Mouse (Mus musculus): ENCODE measurements at regions not wholly inside any gene's neighbourhood (a gene's known extent, or its start where the extent isn't known, plus 50 kb on each side); places are given as distances from the start of the nearest gene placed in this dataset.
"Not testable (repeated sequence)": the region's sequence is repeated elsewhere in the genome, so short reads cannot be mapped to it uniquely, and the experiment has no call there.

DNA sequence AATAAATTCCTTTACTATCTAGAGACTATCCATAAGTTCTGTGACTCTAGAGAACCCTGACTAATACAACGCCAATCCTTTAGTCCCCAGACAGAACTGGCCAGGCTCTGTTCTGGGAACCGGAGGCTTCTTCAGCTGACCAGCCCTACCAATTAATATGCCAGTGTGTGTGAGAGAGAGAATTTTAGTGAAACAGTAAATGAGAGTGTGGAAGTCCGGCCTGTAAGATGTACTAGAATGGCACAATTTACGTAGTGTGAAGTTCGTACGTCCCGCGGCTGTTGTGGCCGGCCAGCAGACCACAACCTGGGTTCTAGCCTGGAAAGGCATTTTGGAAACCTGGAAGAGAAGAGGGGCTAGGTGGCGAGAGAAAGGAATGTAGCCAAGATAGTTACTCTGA is 83.7 kb upstream of the Lemd2 start:
- not testable (repeated sequence) for ATAC-seq (ENCODE audit: insufficient number of reproducible peaks, insufficient read depth, low FRiP score, low read depth); H3K4me1 ChIP-seq (ENCODE audit: control insufficient read depth in 2 of 2, insufficient read depth in 2 of 2, low read length in 2 of 2); H3K27me3 ChIP-seq (ENCODE audit: control insufficient read depth, insufficient read depth, low read length); H3K4me2 ChIP-seq (ENCODE audit: low read length); H3K9me3 ChIP-seq (ENCODE audit: control insufficient read depth, low read length); H3K9ac ChIP-seq (ENCODE audit: low read length); H3K36me3 ChIP-seq (ENCODE audit: control insufficient read depth, insufficient read depth, low read length); H3K27ac ChIP-seq (replicated peaks in 1 of 2; ENCODE audit: control insufficient read depth in 1 of 2, insufficient read depth in 1 of 2, low read depth in 2 of 2, low read length in 2 of 2); H3K4me3 ChIP-seq (ENCODE audit: control insufficient read depth in 1 of 2, insufficient read depth in 1 of 2, low read depth in 1 of 2, low read length in 2 of 2)
- WGBS: 96% methylated on average over 9 of the region's 10 CpGs

- ATAC-seq (ENCODE audit: insufficient number of reproducible peaks, insufficient read depth, low FRiP score, low read depth): no peak
- no peaks in the 10 kb centered on the region for H3K4me1 ChIP-seq (ENCODE audit: control insufficient read depth in 2 of 2, insufficient read depth in 2 of 2, low read length in 2 of 2)
- no peak overlapping the region for H3K4me2 ChIP-seq (ENCODE audit: low read length)
- no peaks in the 10 kb centered on the region for H3K27me3 ChIP-seq (ENCODE audit: control insufficient read depth, insufficient read depth, low read length)
- 75% methylated on average over 9 of the region's 9 CpGs for WGBS
- no peak overlapping the region for H3K27ac ChIP-seq (replicated peaks in 1 of 2; ENCODE audit: control insufficient read depth in 1 of 2, insufficient read depth in 1 of 2, low read depth in 2 of 2, low read length in 2 of 2)
- H3K9me3 ChIP-seq (ENCODE audit: control insufficient read depth, low read length): peaks cover 10% of the 10 kb centered on the region; the same call in 1 of the 2 replicates
- H3K4me3 ChIP-seq (ENCODE audit: control insufficient read depth in 1 of 2, insufficient read depth in 1 of 2, low read depth in 1 of 2, low read length in 2 of 2): no peak overlapping the region
- H3K36me3 ChIP-seq (ENCODE audit: control insufficient read depth, insufficient read depth, low read length): no peaks in the 10 kb centered on the region
- H3K9ac ChIP-seq (ENCODE audit: low read length): no peak overlapping the region
These were observed 77.0 kb upstream of the Lemd2 start for GRCm38 (mm10) chr17:27281241-27281640.

DNA sequence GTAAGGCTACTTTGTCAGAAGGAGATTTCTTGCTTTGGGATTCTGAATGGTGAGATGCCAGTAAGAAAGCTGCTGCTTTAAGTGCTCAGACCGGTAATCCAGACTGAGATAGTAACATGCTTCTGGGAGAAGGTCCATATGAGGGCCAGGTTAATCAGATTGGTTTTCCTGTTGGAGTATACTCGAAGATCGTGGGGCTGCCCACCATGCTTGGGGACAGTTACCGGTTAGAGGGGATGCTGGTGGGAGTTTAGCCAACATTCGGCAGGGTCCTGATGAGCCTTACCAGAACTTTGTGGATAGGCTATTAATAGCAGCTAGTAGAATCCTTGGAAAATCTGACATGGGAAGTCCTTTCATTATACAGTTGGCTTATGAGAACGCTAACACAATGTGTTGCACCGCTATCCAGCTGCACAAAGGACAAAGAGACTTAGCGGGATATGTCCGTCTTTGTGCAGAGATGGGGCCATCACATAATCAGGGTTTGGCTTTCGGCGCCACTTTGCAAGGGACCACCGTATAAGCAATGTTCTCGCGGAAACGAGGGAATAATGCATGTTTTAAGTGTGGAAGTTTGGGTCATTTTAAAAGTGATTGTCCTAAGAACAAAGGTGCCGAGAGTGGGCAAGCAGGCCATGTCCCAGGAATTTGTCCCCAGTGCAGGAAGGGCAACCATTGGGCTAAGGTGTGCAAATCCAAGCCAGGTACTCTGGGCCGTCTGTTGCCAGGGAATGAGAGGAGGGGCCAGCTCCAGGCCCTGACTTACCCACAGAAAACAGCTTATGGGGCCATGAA is 75.4 kb upstream of the Lemd2 start:
- not testable (repeated sequence) for ATAC-seq (ENCODE audit: insufficient number of reproducible peaks, insufficient read depth, low FRiP score, low read depth); H3K9ac ChIP-seq (ENCODE audit: low read length); H3K36me3 ChIP-seq (ENCODE audit: control insufficient read depth, insufficient read depth, low read length); H3K4me1 ChIP-seq (ENCODE audit: control insufficient read depth in 2 of 2, insufficient read depth in 2 of 2, low read length in 2 of 2); H3K27me3 ChIP-seq (ENCODE audit: control insufficient read depth, insufficient read depth, low read length); H3K27ac ChIP-seq (replicated peaks in 1 of 2; ENCODE audit: control insufficient read depth in 1 of 2, insufficient read depth in 1 of 2, low read depth in 2 of 2, low read length in 2 of 2); H3K4me3 ChIP-seq (ENCODE audit: control insufficient read depth in 1 of 2, insufficient read depth in 1 of 2, low read depth in 1 of 2, low read length in 2 of 2); H3K4me2 ChIP-seq (ENCODE audit: low read length)
- H3K9me3 ChIP-seq (ENCODE audit: control insufficient read depth, low read length): peaks cover 13% of the 10 kb centered on the region; the same call in 1 of the 2 replicates
- WGBS: 90% methylated on average over 17 of the region's 17 CpGs

GRCm38 (mm10) chr17:27277786-27278185 is 73.5 kb upstream of the Lemd2 start:
- H3K27me3 ChIP-seq (ENCODE audit: control insufficient read depth, insufficient read depth, low read length); H3K4me3 ChIP-seq (ENCODE audit: control insufficient read depth in 1 of 2, insufficient read depth in 1 of 2, low read depth in 1 of 2, low read length in 2 of 2); ATAC-seq (ENCODE audit: insufficient number of reproducible peaks, insufficient read depth, low FRiP score, low read depth); H3K9ac ChIP-seq (ENCODE audit: low read length); H3K27ac ChIP-seq (replicated peaks in 1 of 2; ENCODE audit: control insufficient read depth in 1 of 2, insufficient read depth in 1 of 2, low read depth in 2 of 2, low read length in 2 of 2); H3K4me1 ChIP-seq (ENCODE audit: control insufficient read depth in 2 of 2, insufficient read depth in 2 of 2, low read length in 2 of 2); H3K4me2 ChIP-seq (ENCODE audit: low read length); H3K36me3 ChIP-seq (ENCODE audit: control insufficient read depth, insufficient read depth, low read length): not testable (repeated sequence)
- WGBS: 90% methylated on average over 12 of the region's 12 CpGs
- peaks cover 13% of the 10 kb centered on the region; the same call in 1 of the 2 replicates for H3K9me3 ChIP-seq (ENCODE audit: control insufficient read depth, low read length)

GRCm38 (mm10) chr17:27271756-27272155 is 67.5 kb upstream of the Lemd2 start:
- H3K36me3 ChIP-seq (ENCODE audit: control insufficient read depth, insufficient read depth, low read length); H3K27me3 ChIP-seq (ENCODE audit: control insufficient read depth, insufficient read depth, low read length); H3K9me3 ChIP-seq (ENCODE audit: control insufficient read depth, low read length); H3K4me1 ChIP-seq (ENCODE audit: control insufficient read depth in 2 of 2, insufficient read depth in 2 of 2, low read length in 2 of 2); H3K27ac ChIP-seq (replicated peaks in 1 of 2; ENCODE audit: control insufficient read depth in 1 of 2, insufficient read depth in 1 of 2, low read depth in 2 of 2, low read length in 2 of 2); ATAC-seq (ENCODE audit: insufficient number of reproducible peaks, insufficient read depth, low FRiP score, low read depth); H3K4me2 ChIP-seq (ENCODE audit: low read length); H3K4me3 ChIP-seq (ENCODE audit: control insufficient read depth in 1 of 2, insufficient read depth in 1 of 2, low read depth in 1 of 2, low read length in 2 of 2); H3K9ac ChIP-seq (ENCODE audit: low read length): not testable (repeated sequence)
- 83% methylated on average over 12 of the region's 12 CpGs for WGBS

- H3K9ac ChIP-seq (ENCODE audit: low read length); H3K27ac ChIP-seq (replicated peaks in 1 of 2; ENCODE audit: control insufficient read depth in 1 of 2, insufficient read depth in 1 of 2, low read depth in 2 of 2, low read length in 2 of 2); H3K4me1 ChIP-seq (ENCODE audit: control insufficient read depth in 2 of 2, insufficient read depth in 2 of 2, low read length in 2 of 2); H3K36me3 ChIP-seq (ENCODE audit: control insufficient read depth, insufficient read depth, low read length); ATAC-seq (ENCODE audit: insufficient number of reproducible peaks, insufficient read depth, low FRiP score, low read depth); H3K9me3 ChIP-seq (ENCODE audit: control insufficient read depth, low read length); H3K27me3 ChIP-seq (ENCODE audit: control insufficient read depth, insufficient read depth, low read length); H3K4me3 ChIP-seq (ENCODE audit: control insufficient read depth in 1 of 2, insufficient read depth in 1 of 2, low read depth in 1 of 2, low read length in 2 of 2); H3K4me2 ChIP-seq (ENCODE audit: low read length): not testable (repeated sequence)
- WGBS: 92% methylated on average over 6 of the region's 8 CpGs
These were observed 66.5 kb upstream of the Lemd2 start for GRCm38 (mm10) chr17:27270776-27271175.

GRCm38 (mm10) chr17:27264607-27265006 is 60.3 kb upstream of the Lemd2 start:
- not testable (repeated sequence) for H3K4me3 ChIP-seq (ENCODE audit: control insufficient read depth in 1 of 2, insufficient read depth in 1 of 2, low read depth in 1 of 2, low read length in 2 of 2); H3K4me2 ChIP-seq (ENCODE audit: low read length); ATAC-seq (ENCODE audit: insufficient number of reproducible peaks, insufficient read depth, low FRiP score, low read depth); H3K36me3 ChIP-seq (ENCODE audit: control insufficient read depth, insufficient read depth, low read length); H3K27ac ChIP-seq (replicated peaks in 1 of 2; ENCODE audit: control insufficient read depth in 1 of 2, insufficient read depth in 1 of 2, low read depth in 2 of 2, low read length in 2 of 2); H3K9ac ChIP-seq (ENCODE audit: low read length); H3K9me3 ChIP-seq (ENCODE audit: control insufficient read depth, low read length); H3K4me1 ChIP-seq (ENCODE audit: control insufficient read depth in 2 of 2, insufficient read depth in 2 of 2, low read length in 2 of 2); H3K27me3 ChIP-seq (ENCODE audit: control insufficient read depth, insufficient read depth, low read length)
- WGBS: 92% methylated on average over 7 of the region's 9 CpGs

DNA sequence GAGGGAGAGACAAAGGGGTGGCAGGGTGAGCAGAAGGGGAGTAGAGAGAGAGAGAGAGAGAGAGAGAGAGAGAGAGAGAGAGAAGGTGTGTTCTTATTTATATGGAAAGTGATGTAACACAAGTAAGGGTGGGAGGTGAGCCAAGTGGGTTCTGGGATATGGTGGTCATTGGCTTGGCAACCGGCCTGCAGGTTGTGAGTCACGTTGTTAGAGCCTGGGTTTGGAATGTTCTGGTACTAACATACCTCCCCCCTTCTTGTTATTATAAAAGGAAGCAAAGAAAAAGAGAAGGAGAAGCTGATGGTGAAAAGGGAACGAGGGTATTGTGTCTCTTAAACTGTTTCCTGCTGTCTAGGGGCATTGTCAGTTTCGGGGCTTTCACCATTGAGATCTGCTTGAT is 58.3 kb upstream of the Lemd2 start:
- H3K36me3 ChIP-seq (ENCODE audit: control insufficient read depth, insufficient read depth, low read length): no peaks in the 10 kb centered on the region
- peaks cover 5% of the 10 kb centered on the region; the same call in 1 of the 2 replicates for H3K9me3 ChIP-seq (ENCODE audit: control insufficient read depth, low read length)
- H3K9ac ChIP-seq (ENCODE audit: low read length): no peak overlapping the region
- no peaks in the 10 kb centered on the region for H3K4me1 ChIP-seq (ENCODE audit: control insufficient read depth in 2 of 2, insufficient read depth in 2 of 2, low read length in 2 of 2)
- ATAC-seq (ENCODE audit: insufficient number of reproducible peaks, insufficient read depth, low FRiP score, low read depth): no peak
- H3K4me3 ChIP-seq (ENCODE audit: control insufficient read depth in 1 of 2, insufficient read depth in 1 of 2, low read depth in 1 of 2, low read length in 2 of 2): no peak overlapping the region
- 71% methylated on average over 4 of the region's 4 CpGs for WGBS
- H3K27me3 ChIP-seq (ENCODE audit: control insufficient read depth, insufficient read depth, low read length): no peaks in the 10 kb centered on the region
- no peak overlapping the region for H3K27ac ChIP-seq (replicated peaks in 1 of 2; ENCODE audit: control insufficient read depth in 1 of 2, insufficient read depth in 1 of 2, low read depth in 2 of 2, low read length in 2 of 2)
- no peak overlapping the region for H3K4me2 ChIP-seq (ENCODE audit: low read length)

All from heart, embryonic 14.5 days (tissue).